Mouse (Mus musculus) adrenal gland, adult (tissue): ENCODE data around the gene Rps3a1.
A peak's percentile ranks its signal among the peaks of the same experiment; 100 is the strongest.
"Not testable (repeated sequence)": the region's sequence is repeated elsewhere in the genome, so short reads cannot be mapped to it uniquely, and the experiment has no call there.

ENCODE experiments used
- DNase-seq, 2 experiments: peaks; one replicate each; pipeline ENCODE4 v3.0.0; 2022 to 2023; ENCODE audit warnings: low spot score in 1 of 2; ENCODE audit not compliant: inconsistent age in 2 of 2

The Rps3a1 gene

DNA sequence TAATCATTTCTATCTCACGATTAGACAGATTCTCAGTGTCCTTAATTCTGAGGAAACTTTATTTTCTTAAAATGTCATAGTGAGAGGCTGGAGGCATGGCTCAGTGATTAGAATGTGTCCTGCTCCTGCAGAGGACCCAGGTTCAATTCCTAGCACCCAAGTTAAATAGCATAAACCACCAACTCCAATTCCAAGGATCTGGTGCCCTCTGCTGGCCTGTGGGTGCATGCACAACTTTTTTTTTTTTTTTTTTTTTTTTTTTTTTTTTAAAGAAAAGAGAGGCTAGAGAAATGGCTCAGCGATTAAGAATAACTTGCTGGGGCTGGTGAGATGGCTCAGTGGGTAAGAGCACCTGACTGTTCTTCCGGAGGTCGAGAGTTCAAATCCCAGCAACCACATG lies 25.6 kb downstream of the Rps3a1 start:
- DNase-seq, result no peak

DNA sequence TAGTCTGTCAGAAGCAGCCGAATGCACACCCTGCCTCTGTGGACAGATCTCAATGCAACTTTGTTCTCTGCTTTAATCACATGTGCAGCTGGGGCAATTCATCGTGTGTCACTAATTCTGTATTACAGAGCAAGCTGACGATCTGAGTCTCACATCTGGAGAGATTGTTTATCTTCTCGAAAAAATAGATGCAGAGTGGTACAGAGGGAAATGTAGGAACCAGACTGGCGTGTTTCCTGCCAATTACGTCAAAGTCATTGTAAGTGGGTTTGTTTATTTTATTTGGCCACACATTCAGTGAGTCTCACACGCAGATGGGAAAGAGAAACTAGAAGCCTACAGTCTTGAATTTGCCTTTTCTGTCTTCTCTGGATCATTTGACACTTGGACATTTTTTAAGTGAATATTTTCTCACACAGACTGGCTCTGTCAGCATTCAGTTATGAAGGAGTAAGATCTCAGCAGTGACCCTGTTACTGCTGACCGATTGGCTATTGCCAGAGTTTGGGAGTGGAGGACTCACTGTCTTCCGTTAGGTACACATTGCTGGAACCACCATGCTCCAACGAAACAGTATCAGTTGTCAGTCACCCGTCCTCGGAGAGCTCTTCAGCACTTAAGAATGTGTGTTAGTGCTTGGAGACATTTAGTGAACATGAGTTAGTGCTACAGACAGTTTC lies 27.7 kb downstream of the Rps3a1 start:
- peak in 1 of 2 experiments; percentile 28 for DNase-seq

DNA sequence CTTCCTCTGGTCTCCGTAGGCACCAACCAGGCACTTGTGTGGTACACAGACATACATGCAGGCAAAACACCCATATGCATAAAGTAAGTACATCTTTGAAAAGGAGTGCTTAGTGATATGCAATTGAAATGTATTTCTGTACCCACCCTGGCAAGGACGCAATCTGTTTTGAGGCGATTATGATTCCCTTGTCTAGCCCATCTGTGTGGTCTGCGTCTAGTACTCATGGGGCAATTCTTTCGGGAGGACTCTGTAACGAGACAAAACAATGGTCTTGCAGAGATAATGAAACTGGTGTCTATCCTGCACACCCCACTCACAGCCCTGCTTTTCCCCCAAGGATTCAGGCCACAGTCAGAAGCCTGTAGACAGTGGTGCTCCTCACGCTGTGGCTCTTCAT lies 29.7 kb downstream of the Rps3a1 start:
- no peak for DNase-seq

DNA sequence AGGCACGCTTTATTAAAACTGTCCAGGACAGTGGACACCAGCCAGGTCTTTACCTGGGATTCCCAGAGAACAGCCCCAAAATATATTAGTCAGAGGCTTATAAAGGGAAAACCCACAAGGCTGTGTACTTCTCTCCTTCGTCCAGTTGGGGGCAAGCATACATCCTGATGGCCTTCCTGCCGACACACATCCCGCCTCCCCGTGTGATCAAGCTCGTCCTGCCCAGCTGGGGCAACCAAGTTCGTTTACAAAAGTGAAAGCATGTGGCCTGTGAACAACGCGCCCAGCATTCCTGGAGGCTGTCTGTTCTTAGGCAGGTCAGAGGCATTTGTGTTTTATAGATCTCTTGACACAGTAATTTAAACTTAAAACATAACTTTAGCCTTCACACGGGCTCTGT lies 32.4 kb downstream of the Rps3a1 start:
- peak; percentile 60 to 74 for DNase-seq

DNA sequence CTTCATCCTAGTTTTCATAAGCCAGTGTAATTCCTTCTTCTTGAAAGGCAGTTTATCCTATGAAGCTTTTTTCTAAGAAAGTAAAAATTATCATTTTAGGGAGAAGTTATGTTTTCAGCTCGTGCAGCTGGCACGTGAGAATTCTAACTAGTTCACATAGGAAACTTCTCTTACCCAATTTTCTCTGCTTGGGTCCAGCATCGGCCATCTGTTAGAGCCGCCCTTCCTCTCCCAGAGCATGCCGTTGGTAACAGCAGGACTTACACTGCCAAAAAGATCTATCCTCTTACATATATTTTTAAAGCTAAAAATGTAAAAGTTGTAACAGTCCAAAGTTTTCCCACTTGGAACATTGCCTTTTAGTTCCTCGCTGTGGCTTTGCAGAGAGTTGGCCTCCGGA lies 33.4 kb downstream of the Rps3a1 start:
- no peak for DNase-seq

DNA sequence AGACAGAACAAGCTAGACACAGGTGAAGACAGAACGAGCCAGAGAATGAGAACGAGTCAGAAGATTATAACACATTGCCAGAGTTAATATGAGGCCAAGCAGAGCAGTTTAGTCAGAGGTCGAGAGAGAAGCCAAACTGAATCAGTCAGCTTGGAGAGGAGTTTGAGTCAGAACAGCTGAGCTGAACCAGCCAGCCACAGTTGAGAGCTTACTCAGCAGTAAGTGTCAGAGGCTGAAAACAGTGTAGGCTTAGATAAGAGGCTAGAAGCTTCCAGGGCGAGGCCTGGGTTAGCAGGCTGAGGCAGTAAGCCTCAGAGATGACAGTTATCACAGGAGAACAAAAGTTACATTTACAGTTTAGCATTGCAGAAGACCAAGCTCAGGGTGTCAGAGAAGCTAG lies 33.9 kb downstream of the Rps3a1 start:
- DNase-seq, result no peak

DNA sequence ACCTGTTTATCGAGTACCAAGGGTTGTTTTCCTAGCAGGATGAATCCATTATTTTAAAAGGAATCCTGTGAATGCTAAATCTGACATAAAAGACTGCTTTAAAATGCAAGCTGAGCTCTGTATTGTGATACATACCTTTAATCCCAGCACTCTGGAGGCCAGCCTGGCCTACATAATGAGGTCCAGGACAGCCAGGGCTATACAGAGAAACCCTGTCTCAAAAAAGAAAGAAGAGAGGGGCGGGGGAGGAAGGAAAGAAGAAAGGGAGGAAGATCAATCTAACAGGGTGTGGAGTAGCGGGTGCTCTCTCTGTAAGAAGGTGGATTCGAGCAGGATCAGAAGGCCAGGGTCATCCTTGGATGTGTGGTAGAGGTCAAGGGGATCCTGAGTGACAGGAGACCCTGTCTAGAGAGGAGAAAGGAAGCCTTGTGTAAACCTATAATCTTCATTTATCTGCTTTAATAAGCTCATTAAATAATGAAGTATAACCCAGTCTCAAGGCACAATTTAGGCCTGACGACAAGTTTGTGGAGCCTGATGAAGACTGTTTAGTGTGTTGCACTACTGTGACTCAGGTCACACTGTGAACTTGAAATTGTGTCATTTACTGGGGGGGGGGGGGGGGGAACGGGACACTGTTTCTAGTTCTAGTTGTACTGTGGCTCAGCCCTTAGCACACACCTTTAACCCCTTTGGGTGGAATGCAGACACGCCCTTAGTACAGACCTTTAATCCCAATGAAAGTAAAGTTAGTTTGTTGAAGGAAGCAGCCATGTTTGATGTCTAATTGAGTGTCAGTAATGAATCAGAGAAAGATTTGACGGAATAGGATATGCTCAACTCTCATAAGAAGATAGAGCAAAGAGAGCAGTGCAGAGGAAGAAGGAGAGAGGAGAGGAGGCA lies 34.6 kb downstream of the Rps3a1 start:
- no peak for DNase-seq

DNA sequence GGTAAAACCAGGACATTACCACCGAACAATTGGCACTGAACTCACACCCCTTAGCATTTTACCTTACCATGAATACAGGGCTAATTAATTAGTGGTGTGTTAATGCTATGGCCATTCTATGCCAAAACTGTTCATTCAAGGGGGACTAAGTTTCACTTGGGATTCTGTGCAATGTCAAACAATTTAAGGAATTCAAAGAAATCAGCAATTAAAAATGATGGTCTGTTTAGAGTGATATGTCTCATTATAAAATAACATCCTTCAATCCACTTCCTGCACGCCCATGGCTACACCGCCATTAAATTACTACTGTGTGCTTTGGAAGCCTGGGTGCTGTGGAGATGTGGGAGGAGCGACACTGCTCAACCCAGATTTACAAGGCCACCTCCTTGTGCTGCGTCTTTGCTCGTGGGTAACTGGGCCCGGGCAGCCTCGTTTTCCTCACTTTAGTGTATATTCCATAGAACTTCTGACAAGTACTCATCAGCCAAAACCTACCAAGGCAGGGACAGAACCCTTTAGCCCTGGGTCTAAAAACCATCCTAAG lies 36.3 kb downstream of the Rps3a1 start:
- no peak for DNase-seq

DNA sequence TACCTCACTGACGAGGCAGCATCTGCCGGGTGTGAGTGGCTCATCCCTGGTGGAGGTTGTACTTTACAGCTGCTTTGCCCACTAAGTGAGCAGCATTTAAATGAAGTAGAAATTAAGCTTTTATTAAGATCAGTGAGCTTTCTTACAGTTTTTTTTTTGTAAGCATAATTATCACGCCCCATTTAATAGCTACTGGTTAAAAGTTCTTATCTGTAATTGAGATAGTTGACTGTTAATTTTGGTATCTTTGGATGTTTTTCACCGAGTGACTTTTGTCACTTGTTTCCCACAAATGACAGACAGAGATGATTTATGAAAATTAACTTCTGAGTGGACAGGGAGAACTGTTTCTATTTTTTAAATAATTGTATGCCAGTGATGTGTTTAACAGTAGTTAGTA lies 37.6 kb downstream of the Rps3a1 start:
- DNase-seq, result no peak

DNA sequence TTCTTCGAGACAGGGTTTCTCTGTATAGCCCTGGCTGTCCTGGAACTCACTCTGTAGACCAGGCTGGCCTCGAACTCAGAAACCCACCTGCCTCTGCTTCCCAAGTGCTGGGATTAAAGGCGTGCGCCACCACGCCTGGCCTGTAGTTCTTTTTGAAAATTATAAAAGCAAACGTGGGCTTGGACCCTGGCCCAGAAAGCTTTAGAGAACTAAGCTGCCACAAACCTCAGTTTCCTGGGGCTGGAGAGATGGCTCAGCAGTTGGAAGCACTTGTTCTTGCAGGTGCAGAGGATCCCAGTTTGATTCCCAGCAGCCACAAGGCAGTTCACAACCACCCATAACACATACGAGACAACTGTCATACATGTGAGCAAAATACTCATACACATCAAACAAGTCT lies 38.1 kb downstream of the Rps3a1 start:
- DNase-seq, result not testable (repeated sequence)

DNA sequence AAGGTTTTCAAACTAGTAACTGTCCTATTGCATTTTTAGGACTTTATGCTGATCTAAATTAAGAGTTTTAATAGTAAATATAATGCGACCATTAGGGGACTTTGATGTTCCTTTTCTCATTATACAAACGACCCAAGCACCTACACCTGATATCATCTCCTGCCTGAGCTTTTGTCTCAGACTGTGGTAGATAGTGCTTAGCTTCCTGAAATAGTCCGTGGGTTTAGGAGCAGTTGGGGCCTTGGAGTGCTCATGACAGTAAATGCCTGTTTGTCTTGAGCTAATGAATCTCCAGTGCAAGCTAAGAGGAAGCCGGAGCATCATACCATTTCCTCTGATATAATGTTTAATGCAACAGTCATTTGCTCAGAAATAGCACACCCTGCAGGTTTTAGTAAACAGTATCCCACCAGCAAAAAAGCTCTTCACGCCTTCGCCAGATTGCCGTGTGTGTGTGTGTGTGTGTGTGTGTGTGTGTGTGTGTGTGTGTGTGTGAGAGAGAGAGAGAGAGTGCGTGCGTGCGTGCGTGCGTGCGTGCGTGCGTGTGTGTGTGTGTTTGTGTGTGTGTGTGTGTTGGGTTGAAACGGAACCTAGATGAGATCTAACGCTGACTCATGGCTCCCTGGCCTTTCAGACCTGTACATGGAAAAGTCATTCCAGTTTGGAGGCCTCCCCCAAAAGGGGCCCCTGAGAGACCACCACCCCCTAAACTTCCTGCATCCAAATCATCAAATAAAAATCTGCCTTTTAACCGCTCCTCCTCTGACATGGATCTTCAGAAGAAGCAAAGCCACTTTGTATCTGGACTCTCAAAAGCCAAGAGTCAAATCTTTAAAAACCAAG lies 38.8 kb downstream of the Rps3a1 start:
- DNase-seq, result no peak

DNA sequence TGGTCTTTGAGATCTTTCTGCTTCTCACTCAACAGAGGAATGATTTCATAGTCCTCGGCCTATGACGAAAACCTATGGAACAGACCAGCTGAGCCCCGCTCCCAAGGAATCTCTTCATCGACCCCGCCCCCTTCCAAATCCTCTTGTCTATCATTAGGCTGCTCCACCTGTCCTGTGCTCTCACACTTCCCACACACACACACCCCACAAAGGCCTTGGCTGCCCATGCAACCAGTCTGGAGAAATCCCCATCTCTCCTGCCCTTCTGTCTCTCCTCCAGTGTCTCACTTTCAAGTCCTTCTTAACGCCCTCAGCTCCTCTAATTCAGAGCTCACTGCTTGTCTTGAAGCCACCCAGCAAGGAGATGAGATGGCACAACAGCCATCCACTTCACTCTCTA lies 40.5 kb downstream of the Rps3a1 start:
- DNase-seq, result no peak

DNA sequence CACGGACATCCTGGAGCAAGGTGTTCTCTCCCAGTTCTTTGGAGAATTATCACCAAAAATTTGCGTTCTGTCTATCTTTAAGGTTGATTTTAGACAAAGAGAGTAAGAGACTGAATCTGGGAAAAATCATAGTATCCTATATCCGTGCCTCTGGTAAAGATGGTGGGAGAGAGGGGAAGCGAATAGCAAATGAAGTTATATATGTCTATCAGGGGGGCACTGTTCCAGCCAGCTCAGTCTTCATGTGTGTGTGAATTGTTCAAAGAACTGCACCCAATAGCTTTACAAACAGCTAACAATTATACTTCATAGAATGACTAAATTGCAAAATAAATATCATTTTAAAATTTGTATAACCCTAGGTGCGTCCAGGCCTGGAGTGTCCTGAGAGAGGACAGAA lies 48.6 kb downstream of the Rps3a1 start:
- DNase-seq, result no peak

DNA sequence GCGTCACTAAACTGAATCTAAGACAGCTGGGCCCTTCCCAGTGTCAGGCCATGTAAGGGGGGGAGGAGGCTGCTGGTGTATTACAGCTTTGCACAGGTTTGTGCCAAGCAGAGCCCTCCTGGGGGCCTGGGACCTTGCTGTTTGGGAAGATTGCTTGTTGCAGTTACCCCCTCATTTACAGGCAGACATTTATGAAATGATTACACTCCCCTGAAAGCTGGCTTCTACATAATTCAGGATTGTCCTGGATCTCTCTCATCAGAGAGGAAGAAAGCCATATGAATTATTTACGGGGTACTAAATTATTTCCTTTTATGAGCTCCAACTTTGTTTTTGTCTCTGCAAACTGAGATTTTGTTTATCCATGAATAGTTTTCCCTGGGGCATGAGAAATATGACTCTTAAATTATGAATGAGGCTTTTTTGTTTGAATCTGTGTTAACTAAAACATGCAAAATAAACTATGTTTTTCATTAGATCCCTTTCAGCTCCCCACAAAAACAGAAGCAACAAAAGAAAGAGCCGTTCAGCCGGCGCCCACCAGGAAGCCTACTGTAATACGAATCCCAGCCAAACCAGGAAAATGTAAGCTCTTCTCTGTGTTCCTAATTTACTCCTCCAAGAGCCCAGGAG lies 49.2 kb downstream of the Rps3a1 start:
- no peak for DNase-seq
